Mouse (Mus musculus) C2C12 (cell line): ENCODE results near the gene Evx2.

Experiments
- CTCF ChIP-seq: IDR thresholded peaks from one replicate; pipeline ENCODE4 v1.5.1; 2011; ENCODE audit not compliant: control insufficient read depth, insufficient read depth, insufficient read length
- FOSL1 ChIP-seq: IDR thresholded peaks from one replicate; pipeline ENCODE4 v1.8.0; 2011; ENCODE audit warnings: mild to moderate bottlenecking, low read length; ENCODE audit not compliant: poor library complexity, insufficient read depth, severe bottlenecking
- MYOD1 ChIP-seq: IDR thresholded peaks from one replicate; pipeline ENCODE4 v1.6.1; 2011; ENCODE audit warnings: low read depth; ENCODE audit not compliant: control insufficient read depth, insufficient read length
- MYOG ChIP-seq: IDR thresholded peaks from one replicate; pipeline ENCODE4 v1.6.1; 2011; ENCODE audit not compliant: control insufficient read depth, insufficient read length; ENCODE audit errors: extremely low read depth
- USF1 ChIP-seq: IDR thresholded peaks from one replicate; pipeline ENCODE4 v1.6.1; 2011; ENCODE audit warnings: low read depth, mild to moderate bottlenecking, control low read depth, moderate library complexity

DNA sequence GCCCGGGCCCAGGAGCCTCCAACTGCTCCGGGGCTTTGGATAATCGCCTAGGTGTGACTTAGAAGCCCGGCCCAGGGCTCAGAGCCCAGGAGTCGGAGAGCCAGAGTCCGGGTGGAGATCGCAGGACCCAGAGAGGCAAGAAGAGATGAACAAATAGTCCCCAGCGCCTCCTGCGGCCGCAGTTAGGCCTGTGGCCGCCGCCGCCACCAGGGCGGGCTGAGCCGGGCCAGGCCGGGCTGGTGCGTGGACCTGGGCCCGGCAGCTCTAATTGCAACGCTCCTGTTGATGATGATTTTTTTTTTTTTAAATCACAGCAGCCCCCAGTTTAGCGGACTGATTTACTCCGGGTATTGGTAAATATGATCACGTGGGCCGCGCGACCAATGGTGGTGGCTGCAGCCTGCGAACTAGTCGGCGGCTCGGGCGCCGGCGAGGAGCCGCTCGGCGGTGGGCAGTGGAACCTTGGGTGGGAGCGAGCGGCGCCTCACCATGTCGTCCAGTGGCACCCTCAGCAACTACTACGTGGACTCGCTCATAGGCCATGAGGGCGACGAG, 38.3 kb upstream of the Evx2 start, which contains the start of gene Hoxd9:
- TF ChIP-seq CTCF = no peak
- TF ChIP-seq USF1 = no peak
- no peak for TF ChIP-seq FOSL1
- TF ChIP-seq MYOD1 = no peak
- no peak for TF ChIP-seq MYOG
